ENCODE assay signal across 13 mouse cellular contexts in genomic region chr12:80017376-80017929, GRCm38 (mm10).
DNase-seq lines count a peak whose midpoint lies in the region; ATAC-seq and TF ChIP-seq lines count a peak whose summit lies in the region.
"Had no signal": no experiment of that assay in that cellular context is flagged by ENCODE, and none has a peak within 500 bp of the region (broad histone marks: within the 10 kb centered on the region; RNA-seq: fewer than 3 reads in every experiment).

No protein-coding gene starts in this region.

- no peak for TF ChIP-seq CTCF in lung, embryonic 14.5 days (IDR thresholded peaks at IDR 0.05; ENCODE audit: low read depth)

- no peak for DNase-seq in heart, postnatal 25 days (ENCODE audit: low spot score)
- peak; percentile 41 for DNase-seq in lung, embryonic 14.5 days
- no peak for DNase-seq in lung, adult 18-20 months
- DNase-seq in forelimb bud, embryonic 11.5 days (ENCODE audit: low read depth, low spot score) = peak; percentile 17
- no peak for DNase-seq in thymus, postnatal 4 days
- no peak for DNase-seq in retina, embryonic 14.5 days (ENCODE audit: low spot score)
- DNase-seq: cerebellum, postnatal 25 days; forebrain, postnatal 0 days had no signal

- ATAC-seq in heart, embryonic 11.5 days (replicated peaks; ENCODE audit: insufficient number of reproducible peaks, low FRiP score, low TSS enrichment) = no peak
- no peak for ATAC-seq in lung, embryonic 14.5 days (ENCODE audit: insufficient read depth)
- ATAC-seq in stomach, embryonic 15.5 days (ENCODE audit: insufficient read depth, low FRiP score, low read depth) = peak; percentile 11; the same call in 1 of the 2 replicates
- ATAC-seq: forebrain, postnatal 0 days; liver, embryonic 12.5 days had no signal

- intact Hi-C loops in heart, postnatal 25 days (cut with DNase I) = no loop called here

- no peak overlapping the region for H3K4me2 ChIP-seq in heart, embryonic 11.5 days
- no peak overlapping the region for H3K4me2 ChIP-seq in lung, embryonic 14.5 days
- no peak overlapping the region for H3K4me2 ChIP-seq in stomach, embryonic 15.5 days
- H3K4me2 ChIP-seq: liver, embryonic 12.5 days had no signal

- no peak overlapping the region for H3K4me3 ChIP-seq in heart, embryonic 11.5 days (ENCODE audit: low read depth, low read length)
- H3K4me3 ChIP-seq in lung, embryonic 14.5 days (ENCODE audit: low read depth, low read length) = no peak overlapping the region
- no peak overlapping the region for H3K4me3 ChIP-seq in stomach, embryonic 15.5 days (replicated peaks)
- H3K4me3 ChIP-seq: liver, embryonic 12.5 days; megakaryocyte, embryonic 14.5 days; myocyte had no signal

- no peak overlapping the region for H3K9ac ChIP-seq in heart, embryonic 11.5 days (ENCODE audit: low read depth, low read length)
- no peak overlapping the region for H3K9ac ChIP-seq in lung, embryonic 14.5 days
- H3K9ac ChIP-seq in stomach, embryonic 15.5 days = no peak overlapping the region
- H3K9ac ChIP-seq: forebrain, postnatal 0 days; liver, embryonic 12.5 days had no signal

- peaks cover 44% of the 10 kb centered on the region for H3K4me1 ChIP-seq in heart, embryonic 11.5 days (ENCODE audit: control insufficient read depth, insufficient read depth, low read length)
- H3K4me1 ChIP-seq in lung, embryonic 14.5 days (ENCODE audit: insufficient read depth) = peaks cover 40% of the 10 kb centered on the region
- H3K4me1 ChIP-seq in stomach, embryonic 15.5 days = peaks cover 32% of the 10 kb centered on the region

- peak overlapping the region; percentile 37 for H3K27ac ChIP-seq in heart, embryonic 11.5 days (ENCODE audit: low read depth, low read length)
- H3K27ac ChIP-seq in lung, embryonic 14.5 days (ENCODE audit: low read depth) = peak overlapping the region; percentile 64
- H3K27ac ChIP-seq in stomach, embryonic 15.5 days = peak overlapping the region; percentile 70
- H3K27ac ChIP-seq: liver, embryonic 12.5 days had no signal

- no peaks in the 10 kb centered on the region for H3K36me3 ChIP-seq in heart, embryonic 11.5 days (ENCODE audit: control insufficient read depth, insufficient read depth, low read length)
- no peaks in the 10 kb centered on the region for H3K36me3 ChIP-seq in lung, embryonic 14.5 days (ENCODE audit: insufficient read depth)
- H3K36me3 ChIP-seq in stomach, embryonic 15.5 days = no peaks in the 10 kb centered on the region
- H3K36me3 ChIP-seq: liver, embryonic 12.5 days had no signal

- H3K9me3 ChIP-seq in heart, embryonic 11.5 days (replicated peaks; ENCODE audit: control insufficient read depth, low read length) = no peaks in the 10 kb centered on the region
- no peaks in the 10 kb centered on the region for H3K9me3 ChIP-seq in lung, embryonic 14.5 days (ENCODE audit: low read depth, low read length)
- no peaks in the 10 kb centered on the region for H3K9me3 ChIP-seq in stomach, embryonic 15.5 days
- H3K9me3 ChIP-seq: liver, embryonic 12.5 days; megakaryocyte, embryonic 14.5 days had no signal

- 71% methylated on average over 8 of the region's 8 CpGs for WGBS in heart, embryonic 11.5 days (ENCODE audit: insufficient replicate concordance)
- WGBS in lung, embryonic 14.5 days = 62% methylated on average over 8 of the region's 8 CpGs
- 65% methylated on average over 8 of the region's 8 CpGs for WGBS in stomach, embryonic 15.5 days

- H3K27me3 ChIP-seq in heart, embryonic 11.5 days (ENCODE audit: control insufficient read depth, insufficient read depth, low read length) = no peaks in the 10 kb centered on the region
- no peaks in the 10 kb centered on the region for H3K27me3 ChIP-seq in lung, embryonic 14.5 days (ENCODE audit: insufficient read depth, low read length)
- no peaks in the 10 kb centered on the region for H3K27me3 ChIP-seq in stomach, embryonic 15.5 days (replicated peaks)

Comparison
In these comparisons a context has a peak if more than half of its experiments do, and no peak if none do; other contexts are left out.
1. DNase-seq: peak in lung, embryonic 14.5 days (single experiment) and forelimb bud, embryonic 11.5 days (single experiment); none in heart, postnatal 25 days (single experiment), lung, adult 18-20 months (0 of 2), thymus, postnatal 4 days (single experiment) and retina, embryonic 14.5 days (single experiment).
2. Peak in every context shown above with its lines, with median percentiles within 50 percentile points of each other: H3K27ac ChIP-seq.